Comparison of ENCODE assay signal across 8 mouse cellular contexts in genomic region chr6:119107856-119108465, GRCm38 (mm10).
DNase-seq lines count a peak whose midpoint lies in the region; ATAC-seq and TF ChIP-seq lines count a peak whose summit lies in the region.

No protein-coding gene starts in this region.

- H3K4me1 ChIP-seq in lung, embryonic 16.5 days (replicated peaks; ENCODE audit: control insufficient read depth, insufficient read depth, low read length), result peaks cover 16% of the 10 kb centered on the region
- peaks cover 21% of the 10 kb centered on the region for H3K4me1 ChIP-seq in forebrain, embryonic 12.5 days
- H3K4me1 ChIP-seq in intestine, postnatal 0 days (replicated peaks; ENCODE audit: control insufficient read depth, insufficient read depth, low read length), result peaks cover 11% of the 10 kb centered on the region; the same call in 1 of the 2 replicates
- peaks cover 40% of the 10 kb centered on the region for H3K4me1 ChIP-seq in midbrain, embryonic 13.5 days (replicated peaks)

- WGBS in lung, embryonic 16.5 days, result under 1% methylated on average over 45 of the region's 58 CpGs
- under 1% methylated on average over 58 of the region's 58 CpGs for WGBS in forebrain, embryonic 12.5 days
- WGBS in intestine, postnatal 0 days, result under 1% methylated on average over 46 of the region's 58 CpGs
- under 1% methylated on average over 56 of the region's 58 CpGs for WGBS in midbrain, embryonic 13.5 days

- H3K36me3 ChIP-seq in lung, embryonic 16.5 days (ENCODE audit: control insufficient read depth, insufficient read depth, low read length), result no peaks in the 10 kb centered on the region
- no peaks in the 10 kb centered on the region for H3K36me3 ChIP-seq in forebrain, embryonic 12.5 days (replicated peaks)
- H3K36me3 ChIP-seq in intestine, postnatal 0 days (ENCODE audit: control insufficient read depth, insufficient read depth), result no peaks in the 10 kb centered on the region
- no peaks in the 10 kb centered on the region for H3K36me3 ChIP-seq in midbrain, embryonic 13.5 days

- no peak for DNase-seq in lung, postnatal 14 days
- peak; percentile 61 for DNase-seq in cerebellum, adult 8-10 months
- no peak for DNase-seq in spleen, postnatal 36 days (ENCODE audit: low spot score in 2 of 2)

- H3K4me2 ChIP-seq in lung, embryonic 16.5 days (ENCODE audit: low read depth, low read length), result peak overlapping the region; percentile 96
- H3K4me2 ChIP-seq in forebrain, embryonic 12.5 days, result peak overlapping the region; percentile 97
- peak overlapping the region; percentile 98 for H3K4me2 ChIP-seq in intestine, postnatal 0 days (replicated peaks; ENCODE audit: low read depth)
- H3K4me2 ChIP-seq in midbrain, embryonic 13.5 days (replicated peaks), result peak overlapping the region; percentile 91

- peak overlapping the region; percentile 76 for H3K27ac ChIP-seq in lung, embryonic 16.5 days (ENCODE audit: low read length)
- H3K27ac ChIP-seq in forebrain, embryonic 12.5 days, result peak overlapping the region; percentile 80
- peak overlapping the region; percentile 17; the same call in 1 of the 2 replicates for H3K27ac ChIP-seq in intestine, postnatal 0 days (ENCODE audit: low read depth, low read length)
- H3K27ac ChIP-seq in midbrain, embryonic 13.5 days, result peak overlapping the region; percentile 92

- ATAC-seq in lung, embryonic 16.5 days (ENCODE audit: low read depth), result peak; percentile 0; the same call in 1 of the 2 replicates
- peak; percentile 39 for ATAC-seq in forebrain, embryonic 12.5 days (ENCODE audit: low FRiP score)
- ATAC-seq in intestine, postnatal 0 days, result no peak
- ATAC-seq in midbrain, embryonic 13.5 days, result peak; percentile 22
- no peak for ATAC-seq in granulocyte monocyte progenitor cell, adult 5-6 weeks (replicated peaks; ENCODE audit: poor library complexity, severe bottlenecking)

- H3K9me3 ChIP-seq in lung, embryonic 16.5 days (ENCODE audit: control insufficient read depth, low read length), result no peaks in the 10 kb centered on the region
- no peaks in the 10 kb centered on the region for H3K9me3 ChIP-seq in forebrain, embryonic 12.5 days
- no peaks in the 10 kb centered on the region for H3K9me3 ChIP-seq in intestine, postnatal 0 days (ENCODE audit: control insufficient read depth)
- H3K9me3 ChIP-seq in midbrain, embryonic 13.5 days, result no peaks in the 10 kb centered on the region

- peaks cover 5% of the 10 kb centered on the region for H3K27me3 ChIP-seq in lung, embryonic 16.5 days (ENCODE audit: control insufficient read depth, insufficient read depth, low read depth, low read length)
- H3K27me3 ChIP-seq in forebrain, embryonic 12.5 days, result peaks cover 60% of the 10 kb centered on the region
- H3K27me3 ChIP-seq in intestine, postnatal 0 days (replicated peaks; ENCODE audit: control insufficient read depth, insufficient read depth, low read length), result peaks cover 54% of the 10 kb centered on the region
- H3K27me3 ChIP-seq in midbrain, embryonic 13.5 days, result peaks cover 28% of the 10 kb centered on the region

- H3K4me3 ChIP-seq in lung, embryonic 16.5 days (ENCODE audit: low read length), result peak overlapping the region; percentile 70
- H3K4me3 ChIP-seq in forebrain, embryonic 12.5 days (replicated peaks), result peak overlapping the region; percentile 70
- peak overlapping the region; percentile 58 for H3K4me3 ChIP-seq in intestine, postnatal 0 days (ENCODE audit: low read depth, low read length)
- peak overlapping the region; percentile 70 for H3K4me3 ChIP-seq in midbrain, embryonic 13.5 days (replicated peaks)

- peak overlapping the region; percentile 78 for H3K9ac ChIP-seq in lung, embryonic 16.5 days (ENCODE audit: low read length)
- peak overlapping the region; percentile 70 for H3K9ac ChIP-seq in forebrain, embryonic 12.5 days
- peak overlapping the region; percentile 45 for H3K9ac ChIP-seq in intestine, postnatal 0 days (ENCODE audit: low read depth, low read length)
- H3K9ac ChIP-seq in midbrain, embryonic 13.5 days (replicated peaks), result peak overlapping the region; percentile 86

- TF ChIP-seq CTCF in intestine, postnatal 0 days (IDR thresholded peaks at IDR 0.05; ENCODE audit: low read depth), result 0 out of 2 replicates have a peak, but pooled peaks have one; percentile 8

Comparison
In these comparisons a context has a peak if more than half of its experiments do, and no peak if none do; other contexts are left out.
1. ATAC-seq: peak in lung, embryonic 16.5 days (single experiment), forebrain, embryonic 12.5 days (single experiment) and midbrain, embryonic 13.5 days (single experiment); none in intestine, postnatal 0 days (single experiment) and granulocyte monocyte progenitor cell, adult 5-6 weeks (single experiment).
2. H3K27ac ChIP-seq: peak in every context shown above with its lines; median percentile 92 in midbrain, embryonic 13.5 days; 80 in forebrain, embryonic 12.5 days; 76 in lung, embryonic 16.5 days; 17 in intestine, postnatal 0 days.
3. Peak in every context shown above with its lines, with median percentiles within 50 percentile points of each other: H3K4me2 ChIP-seq, H3K4me3 ChIP-seq and H3K9ac ChIP-seq.